Mouse (Mus musculus) erythroblast, embryonic 14.5 days (primary cell): ENCODE measurements around the gene Hipk1.

Source experiments
- GATA1 ChIP-seq: IDR thresholded peaks from 2 replicates; pipeline ENCODE4 v1.6.1; 2012; ENCODE audit warnings: low read length, inconsistent platforms, mixed read lengths
- TAL1 ChIP-seq: IDR thresholded peaks from 3 replicates; pipeline ENCODE4 v1.6.1; 2012; ENCODE audit warnings: low read length, inconsistent platforms, mixed read lengths

DNA sequence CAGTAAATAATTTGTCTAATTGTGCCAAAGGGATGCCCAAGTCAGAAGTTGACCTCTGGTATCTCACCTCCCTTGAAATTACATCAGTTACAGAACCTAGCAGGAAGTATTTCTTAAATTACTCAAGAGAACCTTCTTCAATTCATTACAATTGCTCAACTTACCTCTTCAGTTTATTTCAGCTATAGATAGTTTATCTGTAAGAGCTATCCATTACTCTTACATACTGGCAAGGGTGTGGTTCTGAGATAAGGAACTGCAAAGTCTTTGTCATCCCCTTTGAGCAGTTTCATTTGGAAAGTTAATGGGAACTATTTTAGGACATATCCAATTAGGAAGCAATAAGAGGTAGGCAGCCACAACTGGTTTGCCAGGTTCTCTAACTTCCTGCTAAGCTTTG lies 41.1 kb upstream of the Hipk1 start, which contains the start of gene Bcl2l15:
- no peak for TF ChIP-seq TAL1
- TF ChIP-seq GATA1 = no peak
